Mouse (Mus musculus) lung, adult 18-20 months (tissue): ENCODE results near the gene Psme3.
A peak's percentile ranks its signal among the peaks of the same experiment; 100 is the strongest.
"Not testable (repeated sequence)": the region's sequence is repeated elsewhere in the genome, so short reads cannot be mapped to it uniquely, and the experiment has no call there.

Source experiments
- DNase-seq, 2 experiments: peaks; one replicate each; pipeline ENCODE4 v3.0.0; 2022; ENCODE audit warnings: mixed read lengths in 2 of 2

Psme3 gene

DNA sequence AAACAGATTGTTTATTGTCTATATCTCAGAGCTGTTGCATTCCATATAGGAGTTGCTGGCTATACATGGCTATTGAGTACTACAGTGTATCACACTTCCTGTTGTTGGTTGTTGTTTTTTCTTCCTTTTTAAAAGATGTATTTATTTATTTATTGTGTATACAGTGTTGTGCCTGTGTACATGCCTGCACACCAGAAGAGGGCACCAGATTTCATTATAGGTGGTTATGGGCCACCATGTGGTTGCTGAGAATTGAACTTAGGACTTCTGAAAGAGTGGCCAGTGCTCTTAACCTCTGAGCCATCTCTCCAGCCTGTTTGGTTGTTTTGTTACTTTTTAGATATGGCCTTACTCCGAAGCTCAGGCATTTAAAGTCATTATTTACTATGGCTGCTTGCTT is 1.4 kb upstream of the Psme3 start:
- no peak for DNase-seq

DNA sequence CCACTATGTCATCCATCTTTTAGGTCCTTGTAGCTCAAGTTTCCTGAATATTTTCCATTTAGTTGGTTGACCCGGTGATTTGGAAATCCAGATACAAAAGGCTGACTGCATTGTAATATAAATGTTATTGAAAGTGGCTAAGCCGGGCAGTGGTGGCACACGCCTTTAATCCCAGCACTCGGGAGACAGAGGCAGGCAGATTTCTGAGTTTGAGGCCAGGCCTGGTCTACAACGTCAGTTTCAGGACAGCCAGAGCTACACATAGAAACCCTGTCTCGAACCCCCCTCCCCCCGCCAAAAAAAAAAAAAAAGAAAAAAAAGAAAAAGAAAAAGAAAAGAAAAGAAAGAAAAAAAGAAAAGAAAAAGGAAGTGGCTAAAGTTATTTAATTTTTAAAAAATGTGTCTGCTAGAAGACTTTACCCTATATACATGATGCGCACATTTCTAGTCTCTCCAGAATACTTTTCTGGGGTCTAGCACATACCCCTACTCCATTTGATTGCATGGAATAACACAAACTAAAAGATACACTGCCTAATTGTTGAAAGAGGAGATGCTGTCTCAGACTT is 847 bp upstream of the Psme3 start:
- DNase-seq = no peak

DNA sequence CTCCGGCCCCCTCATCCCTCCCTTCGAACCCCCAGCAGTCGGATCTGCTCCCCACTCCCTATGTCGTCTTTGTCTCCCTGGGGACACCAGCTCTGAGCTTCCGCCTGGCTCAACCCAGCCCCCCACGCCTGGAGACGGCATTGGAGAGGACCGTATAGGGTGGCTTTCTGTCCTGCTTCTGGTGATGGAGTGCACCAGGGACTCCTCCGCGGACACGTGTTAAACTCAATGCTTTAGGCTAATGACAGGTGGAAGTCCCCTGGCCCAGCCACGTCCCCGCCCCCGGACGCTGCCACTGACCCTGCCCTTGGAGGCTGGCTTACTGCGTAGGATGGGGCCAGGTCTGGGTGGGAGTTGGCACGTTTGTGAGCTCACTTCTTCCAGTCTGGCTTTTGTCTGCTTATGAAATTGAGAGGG is 496 bp downstream of the Psme3 start:
- peak; percentile 14 to 29 for DNase-seq

DNA sequence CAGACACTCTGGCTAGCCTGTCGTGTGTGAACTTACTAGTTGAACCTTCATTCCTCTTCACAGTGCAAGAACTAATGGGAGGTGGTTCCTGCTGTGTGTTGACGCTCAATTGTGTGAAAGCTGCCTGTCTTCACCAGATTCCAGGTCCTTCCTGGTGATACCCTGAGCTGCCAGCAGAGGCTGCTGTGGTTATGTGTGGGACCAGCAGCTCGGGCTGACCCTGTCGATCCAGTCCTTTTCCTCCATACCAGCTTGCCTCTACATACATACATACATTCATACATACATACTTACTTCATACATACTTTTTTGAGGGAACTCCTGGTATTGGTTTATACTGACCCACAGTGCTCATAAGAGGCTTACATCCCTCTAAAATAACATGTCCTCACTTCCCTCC is 7.6 kb downstream of the Psme3 start:
- peak; percentile 43 to 63 for DNase-seq

DNA sequence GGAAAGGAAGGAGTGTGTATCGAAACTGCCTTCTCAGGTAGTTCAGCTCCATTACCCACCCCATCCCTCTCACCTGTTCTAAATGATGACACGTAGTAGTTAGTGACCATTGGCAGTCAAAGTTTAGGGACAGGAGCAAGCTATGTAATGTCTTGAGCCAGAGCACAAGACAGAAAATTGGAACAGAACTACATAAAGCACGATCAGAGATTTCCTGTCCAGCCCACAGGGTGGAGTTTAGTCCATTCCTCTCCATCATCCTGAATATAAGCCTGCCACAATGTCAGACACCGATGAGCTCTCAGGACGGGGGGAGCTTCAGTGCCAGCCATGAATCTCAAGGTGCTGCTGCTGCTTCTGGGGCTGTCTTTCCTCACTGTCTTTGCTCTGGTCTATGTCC is 8.8 kb downstream of the Psme3 start, which contains the start of gene Aoc2:
Gene Aoc2, plus strand, starts transcription at position 301 of the 400 bp plus-strand sequence.
- no peak for DNase-seq

DNA sequence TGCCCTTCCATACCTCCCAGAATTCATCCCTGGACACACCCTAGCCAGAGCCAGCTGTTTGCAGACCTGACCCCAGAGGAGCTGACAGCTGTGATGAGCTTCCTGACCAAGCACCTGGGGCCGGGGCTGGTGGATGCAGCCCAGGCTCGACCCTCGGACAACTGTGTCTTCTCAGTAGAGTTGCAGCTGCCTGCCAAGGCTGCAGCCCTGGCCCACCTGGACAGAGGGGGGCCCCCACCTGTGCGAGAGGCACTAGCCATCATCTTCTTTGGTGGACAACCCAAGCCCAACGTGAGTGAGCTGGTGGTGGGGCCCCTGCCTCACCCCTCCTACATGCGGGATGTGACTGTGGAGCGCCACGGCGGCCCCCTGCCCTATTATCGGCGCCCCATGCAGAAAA is 9.2 kb downstream of the Psme3 start:
- not testable (repeated sequence) for DNase-seq

DNA sequence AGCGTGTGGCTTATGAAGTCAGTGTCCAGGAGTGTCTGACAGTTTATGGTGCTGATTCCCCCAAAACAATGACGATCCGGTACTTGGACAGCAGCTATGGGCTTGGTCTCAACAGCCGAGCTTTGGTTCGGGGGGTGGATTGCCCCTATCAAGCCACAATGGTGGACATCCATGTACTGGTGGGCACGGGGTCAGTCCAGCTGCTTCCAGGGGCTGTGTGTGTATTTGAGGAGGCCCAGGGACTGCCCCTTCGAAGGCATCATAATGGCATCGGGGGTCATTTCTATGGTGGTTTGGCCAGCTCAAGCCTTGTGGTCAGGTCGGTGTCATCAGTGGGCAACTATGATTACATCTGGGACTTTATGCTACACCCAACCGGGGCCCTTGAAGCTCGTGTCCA is 10.1 kb downstream of the Psme3 start:
- no peak for DNase-seq

DNA sequence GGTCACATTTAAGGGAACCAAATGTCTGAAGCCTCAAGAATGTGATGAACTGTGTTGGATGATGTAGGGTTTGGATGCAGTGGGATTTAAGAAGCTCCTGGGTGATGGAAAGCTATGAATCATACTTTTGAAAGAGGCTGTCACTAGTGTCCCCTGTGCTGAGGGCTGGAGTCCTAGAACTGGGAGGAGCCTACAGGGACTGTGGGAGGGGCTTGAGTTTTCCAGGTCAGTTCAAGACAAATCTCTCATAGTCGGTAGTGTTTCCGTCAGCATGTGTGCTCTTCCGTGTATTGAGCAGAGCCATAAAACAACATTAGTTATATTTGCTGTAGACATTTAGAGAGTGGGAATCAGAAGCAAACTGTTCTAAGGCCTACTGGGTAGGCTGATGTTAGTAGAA is 11.3 kb downstream of the Psme3 start:
- no peak for DNase-seq

DNA sequence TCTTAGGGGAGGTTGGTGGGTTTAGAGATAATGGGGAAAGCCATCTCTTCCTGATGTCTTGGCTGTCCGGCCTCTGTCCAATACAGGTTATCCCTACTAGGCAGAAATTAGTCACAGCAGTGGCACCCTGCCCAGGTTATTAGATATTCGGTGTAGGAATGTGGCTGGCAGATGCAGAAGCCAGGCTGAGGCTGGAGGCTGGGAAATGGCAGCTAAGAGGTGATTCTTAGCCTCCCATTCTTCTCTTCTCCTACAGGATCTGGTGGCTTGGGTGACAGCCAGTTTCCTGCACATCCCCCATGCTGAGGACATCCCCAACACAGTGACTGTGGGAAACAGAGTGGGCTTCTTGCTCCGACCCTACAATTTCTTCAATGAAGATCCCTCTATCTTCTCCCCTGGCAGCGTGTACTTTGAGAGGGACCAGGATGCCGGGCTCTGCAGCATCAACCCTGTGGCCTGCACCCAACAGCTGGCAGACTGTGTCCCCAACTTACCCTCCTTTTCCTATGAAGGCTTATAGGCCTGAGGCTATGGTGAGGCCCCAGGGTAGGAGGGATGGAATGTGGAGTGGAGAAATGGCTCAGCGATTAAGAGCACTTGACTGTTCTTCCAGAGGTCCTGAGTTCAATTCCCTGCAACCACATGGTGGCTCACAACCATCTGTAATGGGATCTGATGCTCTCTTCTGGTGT is 13.1 kb downstream of the Psme3 start:
- DNase-seq = no peak

DNA sequence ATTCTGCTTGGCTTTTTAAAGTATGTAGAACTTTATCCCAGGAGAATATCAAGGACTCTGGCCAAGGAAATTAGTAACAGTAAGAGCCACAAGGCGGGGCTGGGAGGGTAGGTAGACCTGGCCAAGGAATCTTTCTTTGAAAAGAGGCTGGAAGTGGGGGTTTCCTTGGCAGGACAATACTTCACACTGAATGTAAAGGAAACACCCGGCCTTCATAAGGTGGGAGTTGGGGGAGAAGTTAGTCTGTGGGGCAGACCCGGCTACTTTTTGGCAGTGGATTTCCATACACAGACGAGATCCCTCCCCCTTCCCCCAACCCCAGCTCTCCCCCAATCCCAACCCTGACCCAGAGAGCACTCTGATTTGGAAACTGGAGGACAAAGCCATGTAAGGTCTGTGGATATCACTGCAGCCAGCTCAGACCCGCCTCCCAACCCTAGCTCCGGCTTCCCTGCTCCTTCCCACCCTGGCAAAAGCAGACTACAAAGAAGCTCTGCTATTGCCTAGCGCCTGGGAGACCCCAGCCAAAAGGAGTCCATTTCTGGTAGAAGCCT is 14.4 kb downstream of the Psme3 start, which contains the start of gene Aoc3:
Gene Aoc3, plus strand, starts transcription at position 235 of the 554 bp plus-strand sequence.
- DNase-seq = no peak

DNA sequence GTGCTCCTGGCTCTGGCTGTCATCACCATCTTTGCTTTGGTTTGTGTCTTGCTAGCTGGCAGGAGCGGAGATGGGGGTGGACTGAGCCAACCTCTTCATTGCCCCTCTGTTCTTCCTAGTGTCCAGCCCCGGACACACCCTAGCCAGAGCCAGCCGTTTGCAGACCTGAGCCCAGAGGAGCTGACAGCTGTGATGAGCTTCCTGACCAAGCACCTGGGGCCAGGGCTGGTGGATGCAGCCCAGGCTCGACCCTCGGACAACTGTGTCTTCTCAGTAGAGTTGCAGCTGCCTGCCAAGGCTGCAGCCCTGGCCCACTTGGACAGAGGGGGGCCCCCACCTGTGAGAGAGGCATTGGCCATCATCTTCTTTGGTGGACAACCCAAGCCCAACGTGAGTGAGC is 14.9 kb downstream of the Psme3 start:
- not testable (repeated sequence) for DNase-seq

DNA sequence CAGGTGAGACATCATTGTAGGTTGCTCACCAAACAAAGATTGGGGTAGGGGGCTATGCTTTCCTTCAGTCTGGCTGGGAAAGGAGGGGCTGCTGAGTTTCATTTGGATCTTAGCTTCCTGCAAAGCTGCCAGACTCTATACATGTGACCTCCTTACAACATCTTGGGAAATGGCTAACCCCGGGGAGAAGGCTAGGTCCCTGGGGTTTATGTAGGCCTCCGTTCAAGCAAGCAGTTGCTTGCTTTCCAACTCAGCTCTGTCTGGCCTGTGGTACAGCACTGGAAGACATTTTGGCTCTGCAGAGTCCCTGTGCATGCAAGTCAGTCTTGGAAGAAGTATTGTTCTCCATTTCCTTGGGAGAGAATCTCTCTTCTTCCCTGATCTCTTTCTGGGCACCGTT is 16.5 kb downstream of the Psme3 start:
- no peak for DNase-seq

DNA sequence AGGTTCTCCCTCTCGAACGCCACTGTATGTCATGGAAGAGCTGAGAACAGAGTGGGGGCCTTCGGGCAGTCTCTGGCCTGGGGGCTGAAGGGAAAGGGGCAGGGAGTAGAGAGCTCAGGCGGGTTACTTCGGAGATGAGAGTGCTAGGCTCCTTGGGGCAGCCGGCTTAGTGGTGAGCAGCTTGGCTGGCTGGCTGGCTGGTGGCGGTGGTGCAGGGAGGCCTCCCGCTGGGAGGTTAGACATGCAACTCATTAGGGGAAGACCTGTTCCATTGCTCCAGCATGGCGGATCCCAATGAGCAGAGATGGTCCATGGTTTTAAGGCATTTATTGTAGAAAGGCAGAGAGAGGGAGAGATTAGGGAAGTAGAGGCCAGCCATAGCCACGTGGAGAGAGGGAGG is 18.0 kb downstream of the Psme3 start:
- DNase-seq = no peak

DNA sequence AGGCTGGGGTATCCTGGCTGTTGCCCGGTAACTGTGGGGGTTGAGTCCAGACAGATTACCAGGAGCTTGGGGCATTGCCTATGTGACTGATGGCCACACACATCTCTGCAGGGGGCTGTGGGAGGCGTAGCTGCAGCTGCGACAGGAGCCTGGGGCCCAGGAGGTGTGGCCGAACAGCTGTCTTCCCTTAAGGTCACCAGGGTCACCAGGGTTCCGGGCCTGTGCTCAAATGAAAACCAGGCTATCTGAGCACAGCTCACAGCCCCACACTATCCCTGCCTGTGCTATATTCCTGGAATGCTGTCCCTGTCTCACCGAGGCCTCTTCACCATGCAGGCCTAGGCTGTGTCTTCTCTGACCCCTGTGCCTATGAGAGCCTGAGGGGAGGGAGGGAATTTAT is 18.5 kb downstream of the Psme3 start:
- DNase-seq = no peak

DNA sequence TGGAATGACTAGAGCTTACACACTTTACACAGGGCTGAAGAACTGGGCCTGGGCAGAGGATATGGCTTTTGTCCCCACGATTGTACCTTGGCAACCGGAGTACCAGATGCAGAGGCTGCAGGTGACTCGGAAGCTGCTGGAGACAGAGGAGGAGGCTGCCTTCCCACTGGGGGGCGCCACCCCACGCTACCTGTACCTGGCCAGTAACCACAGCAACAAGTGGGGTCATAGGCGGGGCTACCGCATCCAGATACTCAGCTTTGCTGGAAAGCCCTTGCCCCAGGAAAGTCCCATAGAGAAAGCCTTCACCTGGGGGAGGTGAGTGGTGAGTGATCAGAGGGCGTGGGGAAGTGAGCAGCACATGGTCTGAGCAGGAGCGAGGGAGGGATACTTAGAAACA is 19.7 kb downstream of the Psme3 start:
- DNase-seq = no peak

DNA sequence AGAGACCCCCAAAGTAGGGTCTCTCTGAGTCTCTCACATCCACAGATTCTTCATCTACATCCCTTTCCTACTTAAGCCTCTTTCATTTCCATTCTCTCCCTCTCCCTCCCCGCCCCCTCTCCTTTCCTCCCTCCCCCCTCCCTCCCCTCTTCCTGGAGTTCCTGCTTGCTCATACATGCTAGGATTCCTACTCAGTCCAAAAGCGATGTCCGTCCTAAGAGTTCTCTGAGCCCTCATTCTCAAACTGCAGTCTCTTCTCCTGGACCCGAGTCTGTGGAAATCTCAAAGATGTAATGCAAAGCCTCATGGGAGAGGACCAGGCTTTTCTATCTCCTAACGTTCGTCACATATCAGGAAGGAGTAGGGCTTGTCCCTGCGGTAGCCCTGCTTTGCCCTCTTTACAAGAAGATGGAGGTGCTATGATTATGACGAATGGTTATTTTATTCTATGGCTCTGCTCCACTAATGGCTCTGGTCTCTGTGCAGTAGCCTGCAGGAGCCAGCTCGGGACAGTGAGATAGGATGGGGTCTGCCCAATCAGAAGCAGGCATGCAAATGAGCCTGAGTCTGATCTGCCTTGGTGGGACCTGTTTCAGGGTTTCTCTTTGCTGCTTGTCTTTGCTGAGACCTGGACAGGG is 22.2 kb downstream of the Psme3 start:
- peak in 1 of 2 experiments; percentile 10 for DNase-seq

DNA sequence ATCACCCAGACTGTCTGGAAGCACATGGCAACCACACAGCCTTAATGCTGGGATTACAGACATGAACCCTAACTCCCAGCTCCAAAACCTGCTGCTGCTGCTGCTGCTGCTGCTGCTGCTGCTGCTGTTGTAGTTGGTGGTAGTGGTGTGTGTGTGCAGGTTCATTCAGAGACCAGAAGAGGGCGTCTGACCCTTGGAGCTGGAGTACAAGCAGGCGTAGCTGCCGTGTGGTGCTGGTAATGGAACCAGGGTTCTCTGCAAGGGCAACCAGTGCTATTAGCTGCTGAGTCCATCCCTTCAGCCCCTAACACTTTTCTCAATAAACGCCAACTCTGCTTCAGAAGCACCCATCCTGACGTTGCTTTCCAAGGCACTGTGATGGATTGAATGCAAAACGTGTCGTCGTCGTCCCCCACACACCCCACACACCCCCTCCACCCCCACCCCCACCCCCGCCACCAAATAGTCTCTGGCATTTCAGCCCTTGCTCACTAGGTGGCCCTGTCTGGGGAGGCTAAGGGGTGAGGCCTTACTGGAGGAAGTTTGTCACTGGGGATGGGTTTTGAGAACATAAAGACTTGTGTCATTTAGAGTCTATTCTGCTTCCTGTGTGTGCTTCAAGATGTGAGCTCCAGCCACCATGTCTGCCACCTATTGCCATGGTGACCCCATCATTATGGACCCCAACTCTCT is 31.2 kb downstream of the Psme3 start:
- DNase-seq = no peak

DNA sequence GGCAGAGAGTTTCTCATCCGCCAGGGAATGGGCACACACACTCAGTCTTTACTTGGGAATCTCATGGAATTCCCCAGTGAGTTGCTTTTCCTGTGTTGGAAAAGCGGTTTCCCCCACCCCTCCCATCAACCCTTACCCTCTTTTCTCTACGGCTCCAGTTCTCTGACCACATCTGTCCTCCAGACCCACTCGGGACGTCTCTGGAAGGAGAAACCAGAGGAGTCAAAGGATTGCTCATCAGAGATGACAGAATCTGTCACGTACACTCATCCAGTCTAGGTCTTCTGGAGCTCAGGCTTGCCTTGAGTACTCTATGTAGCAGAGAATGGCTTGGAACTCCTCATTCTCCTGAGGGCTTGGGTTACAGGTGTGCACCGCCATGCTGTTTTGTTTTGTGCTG is 32.8 kb downstream of the Psme3 start:
- no peak for DNase-seq

DNA sequence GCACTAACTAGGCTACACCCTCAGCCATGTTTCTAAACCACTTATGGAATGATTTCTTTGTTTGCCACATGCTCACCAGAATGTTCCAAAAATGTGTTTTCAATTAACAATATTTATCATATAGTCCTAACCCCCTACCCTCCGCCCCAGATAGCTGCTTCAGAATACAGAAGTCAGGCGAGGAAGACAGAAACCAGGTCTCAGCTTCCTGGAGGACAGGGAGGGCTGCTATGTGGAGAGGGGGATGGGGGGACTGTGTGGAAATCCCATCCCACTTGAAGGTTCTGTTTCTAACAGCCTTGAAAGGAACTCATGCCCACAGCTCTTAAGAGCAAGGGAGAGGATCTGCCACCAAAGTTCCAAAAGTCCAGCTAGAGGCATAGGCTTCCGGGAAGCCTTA is 33.2 kb downstream of the Psme3 start:
- no peak for DNase-seq

DNA sequence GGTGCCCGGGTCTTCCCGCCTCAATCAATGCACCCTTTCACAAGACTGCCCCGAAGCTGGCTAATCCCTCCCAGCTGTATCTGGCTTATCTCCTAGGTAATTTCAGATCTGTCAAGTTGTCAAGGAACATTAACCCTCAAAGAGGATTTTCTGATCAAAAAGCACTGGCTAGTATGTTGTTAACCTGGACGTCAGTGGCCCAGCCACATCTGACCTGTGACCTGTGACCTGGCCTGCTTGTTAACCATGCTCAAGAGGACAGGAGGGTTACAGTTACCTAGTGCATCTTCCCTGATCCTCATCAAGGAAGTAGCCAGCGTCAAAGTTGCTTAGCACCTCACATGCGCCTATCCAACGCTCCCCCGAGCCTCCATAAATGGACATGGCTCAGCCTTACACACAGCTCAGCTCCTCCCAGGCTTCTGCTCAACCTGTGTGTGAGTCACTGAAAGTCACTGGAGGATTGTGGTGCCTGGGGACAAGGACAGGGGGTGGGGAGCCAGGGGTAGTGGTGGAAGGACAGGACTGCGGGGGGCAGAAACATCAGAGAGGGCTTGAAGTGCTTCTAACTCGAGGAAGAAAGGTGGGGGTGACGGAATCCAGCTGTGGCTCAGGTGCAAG is 35.2 kb downstream of the Psme3 start:
- no peak for DNase-seq

DNA sequence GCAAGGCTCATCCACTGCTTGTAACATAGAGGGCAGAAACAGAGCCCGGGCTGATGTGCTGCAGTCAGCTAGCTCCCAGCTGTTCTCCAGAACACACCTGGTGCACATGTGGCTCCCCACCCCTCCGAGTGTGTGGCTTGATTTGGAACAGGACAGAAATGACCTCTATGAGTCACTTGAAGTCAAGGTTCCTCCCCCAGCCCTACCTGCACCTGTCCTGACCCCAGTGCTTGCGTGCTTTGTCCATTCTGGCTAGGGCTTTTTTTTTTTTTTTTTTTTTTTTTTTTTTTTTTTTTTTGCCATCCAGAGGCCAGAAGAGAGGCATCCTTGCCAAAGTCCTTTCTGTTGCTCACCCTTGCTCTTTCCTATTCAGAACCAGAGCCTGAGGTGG is 35.7 kb downstream of the Psme3 start:
- no peak for DNase-seq

DNA sequence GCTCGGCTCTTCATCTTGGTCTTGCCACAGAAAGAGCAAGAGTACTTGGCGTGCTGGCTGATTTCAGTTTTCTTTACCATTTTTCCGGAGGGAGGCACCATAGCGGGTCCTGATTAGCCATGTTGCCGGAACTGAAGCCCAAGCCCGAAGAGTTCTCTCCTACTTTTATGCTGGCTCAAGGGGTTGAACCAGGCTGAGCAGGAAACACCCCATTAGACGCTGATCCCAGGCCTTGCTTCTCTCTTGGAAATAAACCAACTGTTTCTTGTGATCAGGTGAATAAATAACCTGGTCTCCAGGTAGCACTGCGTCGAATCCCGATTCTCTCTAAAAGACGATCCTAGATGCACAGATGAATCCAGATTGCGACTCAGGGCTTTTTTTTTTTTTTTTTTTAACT is 37.4 kb downstream of the Psme3 start:
- no peak for DNase-seq

DNA sequence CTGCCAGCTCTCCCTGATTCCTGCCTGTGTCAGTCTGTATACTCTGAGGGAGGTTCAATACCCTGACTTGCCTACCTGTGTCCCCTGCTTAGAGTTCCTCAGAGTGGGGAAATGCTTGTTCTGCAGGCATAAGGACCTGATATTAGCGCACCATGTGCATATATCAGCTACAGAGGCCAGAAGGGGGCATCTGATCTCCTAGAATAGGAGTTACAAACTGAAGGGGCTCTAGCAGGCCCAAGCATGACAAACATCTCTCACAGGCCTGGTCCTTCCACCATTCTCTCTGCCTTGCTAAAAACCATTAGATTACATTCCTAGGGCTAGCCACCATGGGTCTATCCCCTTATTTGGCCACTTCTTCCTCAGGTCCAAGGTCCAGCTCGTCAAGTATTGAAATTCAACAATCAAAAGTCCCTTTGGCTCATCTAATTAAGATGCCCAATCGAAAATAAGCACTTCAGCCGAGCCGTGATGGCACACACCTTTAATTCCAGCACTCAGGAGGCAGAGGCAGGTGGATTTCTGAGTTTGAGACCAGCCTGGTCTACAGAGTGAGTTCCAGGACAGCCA is 38.5 kb downstream of the Psme3 start:
- no peak for DNase-seq
